Mouse (Mus musculus) lung, postnatal 25 days (tissue): Measurements from ENCODE around the gene Alg6.

Experiments
- DNase-seq: peaks from one replicate; pipeline ENCODE4 v3.0.0; 2022; ENCODE audit warnings: low spot score

Alg6 gene

GRCm38 (mm10) chr4:99714904-99715782 is at the start of gene Alg6:
Gene Alg6, plus strand, starts transcription at chr4:99715664.
- peak; percentile 94 for DNase-seq

GRCm38 (mm10) chr4:99670203-99670851 is 45.1 kb upstream of the Alg6 start:
- DNase-seq: no peak

- DNase-seq: no peak
Observed at GRCm38 (mm10) chr4:99675191-99675590, 40.3 kb upstream of the Alg6 start.

GRCm38 (mm10) chr4:99683941-99684340 is 31.5 kb upstream of the Alg6 start:
- DNase-seq: no peak

- DNase-seq: no peak
Observed at GRCm38 (mm10) chr4:99686308-99686707, 29.2 kb upstream of the Alg6 start.

GRCm38 (mm10) chr4:99712583-99713183 is 2.8 kb upstream of the Alg6 start:
- no peak for DNase-seq

GRCm38 (mm10) chr4:99713971-99714370 is 1.5 kb upstream of the Alg6 start:
- DNase-seq: no peak

- DNase-seq: no peak
Observed at GRCm38 (mm10) chr4:99715783-99716416, 436 bp downstream of the Alg6 start.

- DNase-seq: peak; percentile 34
Observed at GRCm38 (mm10) chr4:99717905-99718304, 2.4 kb downstream of the Alg6 start.

- DNase-seq: no peak
Observed at GRCm38 (mm10) chr4:99724331-99724730, 8.9 kb downstream of the Alg6 start.

- no peak for DNase-seq
Observed at GRCm38 (mm10) chr4:99725914-99726451, 10.5 kb downstream of the Alg6 start.

GRCm38 (mm10) chr4:99739836-99740235 is 24.4 kb downstream of the Alg6 start:
- DNase-seq: no peak

- peak; percentile 8 for DNase-seq
Observed at GRCm38 (mm10) chr4:99752426-99752825, 37.0 kb downstream of the Alg6 start.

- DNase-seq: no peak
Observed at GRCm38 (mm10) chr4:99766303-99766702, 50.8 kb downstream of the Alg6 start.

GRCm38 (mm10) chr4:99766753-99767152 is 51.3 kb downstream of the Alg6 start:
- peak; percentile 25 for DNase-seq

GRCm38 (mm10) chr4:99770555-99770954 is 55.1 kb downstream of the Alg6 start:
- no peak for DNase-seq

- DNase-seq: peak; percentile 13
Observed at GRCm38 (mm10) chr4:99773041-99773440, 57.6 kb downstream of the Alg6 start.

- no peak for DNase-seq
Observed at GRCm38 (mm10) chr4:99792365-99792764, 76.9 kb downstream of the Alg6 start.
